Comparison of ENCODE assay signal across 9 mouse cellular contexts in genomic region chr19:15649368-15649767, GRCm38 (mm10).
DNase-seq lines count a peak whose midpoint lies in the region; ATAC-seq and TF ChIP-seq lines count a peak whose summit lies in the region.
"Had no signal": no experiment of that assay in that cellular context is flagged by ENCODE, and none has a peak within 500 bp of the region (broad histone marks: within the 10 kb centered on the region; RNA-seq: fewer than 3 reads in every experiment).

No protein-coding gene starts in this region.

- ATAC-seq in hindbrain, embryonic 11.5 days (ENCODE audit: low FRiP score): peak; percentile 66; the same call in 1 of the 2 replicates
- ATAC-seq in hindbrain, embryonic 12.5 days (ENCODE audit: low FRiP score): no peak

- no peak for TF ChIP-seq POLR2A in cortical plate, adult 2 months (IDR thresholded peaks at IDR 0.05; ENCODE audit: extremely low read depth, insufficient read depth, low read length)

- H3K9me3 ChIP-seq in hindbrain, embryonic 11.5 days (ENCODE audit: control insufficient read depth, low read length): no peaks in the 10 kb centered on the region
- H3K9me3 ChIP-seq in hindbrain, embryonic 12.5 days (replicated peaks): no peaks in the 10 kb centered on the region
- no peaks in the 10 kb centered on the region for H3K9me3 ChIP-seq in limb, embryonic 10.5 days (replicated peaks)

- no peak overlapping the region for H3K4me3 ChIP-seq in hindbrain, embryonic 11.5 days (ENCODE audit: low read depth, low read length)
- no peak overlapping the region for H3K4me3 ChIP-seq in hindbrain, embryonic 12.5 days
- H3K4me3 ChIP-seq in cortical plate, adult 2 months (ENCODE audit: insufficient read depth, low read length): no peak overlapping the region
- no peak overlapping the region for H3K4me3 ChIP-seq in limb, embryonic 10.5 days
- H3K4me3 ChIP-seq: erythroblast, embryonic 14.5 days had no signal

- H3K27me3 ChIP-seq in hindbrain, embryonic 11.5 days (ENCODE audit: control insufficient read depth, insufficient read depth, low read length): no peaks in the 10 kb centered on the region
- H3K27me3 ChIP-seq in hindbrain, embryonic 12.5 days: no peaks in the 10 kb centered on the region
- H3K27me3 ChIP-seq in limb, embryonic 10.5 days (ENCODE audit: low read depth, poor library complexity, severe bottlenecking): peaks cover 35% of the 10 kb centered on the region

- no peaks in the 10 kb centered on the region for H3K36me3 ChIP-seq in hindbrain, embryonic 11.5 days (ENCODE audit: control insufficient read depth, insufficient read depth, low read length)
- no peaks in the 10 kb centered on the region for H3K36me3 ChIP-seq in hindbrain, embryonic 12.5 days
- H3K36me3 ChIP-seq in limb, embryonic 10.5 days: no peaks in the 10 kb centered on the region

- peak; percentile 78 for TF ChIP-seq CTCF in cortical plate, adult 2 months (IDR thresholded peaks at IDR 0.05; ENCODE audit: extremely low read depth, insufficient read depth, low read length)

- no peak overlapping the region for H3K27ac ChIP-seq in hindbrain, embryonic 11.5 days (ENCODE audit: low read depth, low read length)
- H3K27ac ChIP-seq in hindbrain, embryonic 12.5 days: no peak overlapping the region
- H3K27ac ChIP-seq in cortical plate, adult 2 months (ENCODE audit: insufficient read depth, low read length): no peak overlapping the region
- no peak overlapping the region for H3K27ac ChIP-seq in limb, embryonic 10.5 days

- DNase-seq in hindbrain, embryonic 11.5 days (ENCODE audit: low spot score): peak; percentile 61
- DNase-seq in thymus, postnatal 14 days: peak; percentile 8
- no peak for DNase-seq in thymus, postnatal 36 days
- peak; percentile 57 for DNase-seq in limb, embryonic 10.5 days (ENCODE audit: low spot score)
- DNase-seq in spleen, postnatal 4 days (ENCODE audit: low spot score in 2 of 2): peak; percentile 19 to 68
- DNase-seq in ovary, postnatal 10 days (ENCODE audit: low spot score): no peak

- no peak overlapping the region for H3K9ac ChIP-seq in hindbrain, embryonic 11.5 days (ENCODE audit: low read depth, low read length)
- no peak overlapping the region for H3K9ac ChIP-seq in hindbrain, embryonic 12.5 days

- WGBS in hindbrain, embryonic 11.5 days: 19% methylated on average over 4 of the region's 4 CpGs
- 20% methylated on average over 4 of the region's 4 CpGs for WGBS in hindbrain, embryonic 12.5 days
- 18% methylated on average over 4 of the region's 4 CpGs for WGBS in limb, embryonic 10.5 days

- H3K4me2 ChIP-seq in hindbrain, embryonic 11.5 days (replicated peaks; ENCODE audit: low read depth, low read length): no peak overlapping the region
- no peak overlapping the region for H3K4me2 ChIP-seq in hindbrain, embryonic 12.5 days (replicated peaks)

- no peaks in the 10 kb centered on the region for H3K4me1 ChIP-seq in hindbrain, embryonic 11.5 days (replicated peaks; ENCODE audit: control insufficient read depth, insufficient read depth, low read length)
- H3K4me1 ChIP-seq in hindbrain, embryonic 12.5 days: peaks cover 11% of the 10 kb centered on the region
- peaks cover 2% of the 10 kb centered on the region for H3K4me1 ChIP-seq in cortical plate, adult 2 months (ENCODE audit: control insufficient read depth, insufficient read depth, low read length)
- peaks cover 8% of the 10 kb centered on the region; the same call in 1 of the 2 replicates for H3K4me1 ChIP-seq in limb, embryonic 10.5 days

Comparison
In these comparisons a context has a peak if more than half of its experiments do, and no peak if none do; other contexts are left out.
1. DNase-seq: peak in hindbrain, embryonic 11.5 days (single experiment), thymus, postnatal 14 days (single experiment), limb, embryonic 10.5 days (single experiment) and spleen, postnatal 4 days (2 of 2); none in thymus, postnatal 36 days (0 of 2) and ovary, postnatal 10 days (single experiment).